Mouse (Mus musculus): ENCODE data around the gene Fam111a.
A peak's percentile ranks its signal among the peaks of the same experiment; 100 is the strongest.

The Fam111a gene

GRCm38 (mm10) chr19:12567011-12567410 is 21.5 kb downstream of the Fam111a start:
- DNase-seq, result no peak

GRCm38 (mm10) chr19:12570866-12571265 is 25.3 kb downstream of the Fam111a start:
- DNase-seq, result no peak

DNA sequence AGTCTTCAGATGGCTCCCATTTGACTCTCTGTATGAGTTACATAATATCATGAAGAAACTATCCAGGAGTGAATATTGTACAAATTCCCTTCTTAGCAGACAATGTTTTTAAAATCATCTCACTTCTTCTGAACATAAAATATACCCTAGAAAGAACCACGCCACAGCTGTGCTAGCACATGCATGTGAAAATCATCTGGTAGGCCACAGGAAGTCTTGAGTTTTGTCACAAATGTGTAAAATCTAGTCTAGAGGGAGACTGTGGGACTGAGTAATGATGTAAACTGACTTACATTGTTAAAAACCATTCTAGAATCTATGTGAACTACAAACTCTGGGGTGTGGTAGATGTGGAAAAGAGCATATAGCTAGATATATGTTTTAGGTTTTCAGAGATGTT is 26.1 kb downstream of the Fam111a start:
- DNase-seq, result no peak

- no peak for DNase-seq
Measured at GRCm38 (mm10) chr19:12572614-12573265, 27.2 kb downstream of the Fam111a start.

DNA sequence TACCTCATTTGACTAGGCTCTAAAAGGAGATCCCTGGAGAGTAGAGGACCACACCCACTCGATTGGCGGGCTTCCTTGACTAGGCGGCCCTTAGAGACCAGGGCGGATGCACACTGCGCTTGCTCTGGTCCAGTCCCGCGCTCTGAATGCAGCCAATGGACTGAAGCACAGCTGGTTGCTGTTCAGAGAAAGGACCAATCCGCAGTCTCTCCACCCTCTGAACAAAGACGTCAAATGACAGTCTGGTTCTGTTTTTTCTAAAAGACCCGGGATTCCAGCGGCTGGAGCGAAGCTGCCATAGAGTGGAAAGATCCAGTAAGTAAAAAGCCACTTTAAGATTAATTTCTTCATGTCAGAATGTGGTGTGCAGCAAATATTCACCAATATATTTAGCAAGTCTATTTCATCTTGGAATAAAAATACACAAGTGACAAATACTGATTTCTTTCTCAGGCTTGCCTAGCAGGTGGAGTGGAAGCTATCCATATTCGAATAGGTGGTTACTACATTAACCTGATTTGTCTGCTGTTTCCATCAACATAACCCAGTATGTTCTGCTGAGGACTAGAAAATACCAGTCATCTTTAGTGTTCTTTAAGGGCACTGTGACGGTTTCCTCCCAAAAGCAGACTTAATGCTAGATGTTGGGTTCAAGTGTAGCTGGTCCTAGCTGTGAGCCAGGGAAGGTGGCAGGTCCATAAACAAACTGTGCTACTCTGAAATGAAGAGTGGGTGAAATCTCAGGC is 27.9 kb downstream of the Fam111a start:
- DNase-seq, result peak; percentile 66 to 77

DNA sequence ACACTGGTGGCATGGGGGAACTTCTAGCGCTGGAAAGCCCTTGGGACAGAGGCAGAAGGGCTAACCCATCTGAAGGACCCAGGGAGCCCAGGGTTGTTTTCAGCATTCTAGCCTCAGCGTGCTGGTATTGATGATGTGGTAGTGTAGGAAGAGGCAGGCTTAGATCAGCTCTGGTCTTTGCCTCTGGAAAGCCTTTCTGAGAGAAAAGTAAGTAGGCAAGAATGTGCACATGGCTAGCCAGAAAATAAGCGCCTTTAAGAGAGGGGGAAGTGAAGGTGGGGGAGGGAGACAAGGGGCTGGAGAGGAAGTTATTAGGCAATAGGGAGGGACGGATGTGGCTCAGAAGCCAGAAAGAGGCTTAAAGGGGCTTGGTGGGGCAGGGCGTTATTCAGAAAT is 28.5 kb downstream of the Fam111a start:
- DNase-seq, result peak in 1 of 2 experiments; percentile 16

DNA sequence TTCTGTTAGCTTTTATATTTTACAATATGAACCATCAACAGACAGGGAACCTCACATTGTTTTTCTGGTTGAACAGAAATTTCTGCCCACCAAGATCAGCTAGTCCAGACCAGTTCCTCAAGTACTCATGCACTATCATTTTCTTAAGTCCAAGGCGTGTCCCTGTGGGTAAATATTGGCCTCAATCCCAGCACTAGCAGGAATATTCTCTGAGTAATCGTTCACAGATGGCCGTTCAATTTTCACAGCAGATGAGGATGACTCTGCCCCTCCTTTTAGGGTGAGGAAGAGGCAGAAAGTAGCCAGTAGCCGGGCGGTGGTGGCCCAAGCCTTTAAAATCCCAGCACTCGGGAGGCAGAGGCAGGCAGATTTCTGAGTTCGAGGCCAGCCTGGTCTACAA is 29.6 kb downstream of the Fam111a start:
- no peak for DNase-seq

- DNase-seq, result no peak
Measured at GRCm38 (mm10) chr19:12575514-12575913, 30.0 kb downstream of the Fam111a start.

GRCm38 (mm10) chr19:12576639-12577038 is 31.1 kb downstream of the Fam111a start:
- no peak for DNase-seq

GRCm38 (mm10) chr19:12585310-12585709 is 39.8 kb downstream of the Fam111a start:
- DNase-seq, result no peak

DNA sequence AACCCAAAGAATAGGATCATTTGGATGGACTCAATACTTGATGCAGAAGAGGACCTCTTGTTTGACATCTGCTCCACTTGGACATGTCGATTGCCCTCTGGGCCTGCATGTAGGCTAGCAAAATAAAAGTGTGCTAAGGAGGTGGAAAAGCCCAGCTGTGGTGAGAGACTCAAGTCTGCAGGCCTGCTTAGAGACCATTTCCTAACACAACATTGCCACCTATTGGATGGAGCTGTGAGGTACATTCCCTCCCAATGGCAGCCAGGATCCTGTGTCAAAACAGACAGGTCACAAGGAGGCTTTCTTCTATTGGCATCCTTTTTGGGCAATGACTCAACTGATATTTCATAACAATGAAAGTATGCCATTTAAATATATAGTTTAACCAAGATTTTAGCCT is 46.4 kb downstream of the Fam111a start:
- DNase-seq, result peak; percentile 63 to 66

- no peak for DNase-seq
Measured at GRCm38 (mm10) chr19:12595135-12595529, 49.6 kb downstream of the Fam111a start.

DNA sequence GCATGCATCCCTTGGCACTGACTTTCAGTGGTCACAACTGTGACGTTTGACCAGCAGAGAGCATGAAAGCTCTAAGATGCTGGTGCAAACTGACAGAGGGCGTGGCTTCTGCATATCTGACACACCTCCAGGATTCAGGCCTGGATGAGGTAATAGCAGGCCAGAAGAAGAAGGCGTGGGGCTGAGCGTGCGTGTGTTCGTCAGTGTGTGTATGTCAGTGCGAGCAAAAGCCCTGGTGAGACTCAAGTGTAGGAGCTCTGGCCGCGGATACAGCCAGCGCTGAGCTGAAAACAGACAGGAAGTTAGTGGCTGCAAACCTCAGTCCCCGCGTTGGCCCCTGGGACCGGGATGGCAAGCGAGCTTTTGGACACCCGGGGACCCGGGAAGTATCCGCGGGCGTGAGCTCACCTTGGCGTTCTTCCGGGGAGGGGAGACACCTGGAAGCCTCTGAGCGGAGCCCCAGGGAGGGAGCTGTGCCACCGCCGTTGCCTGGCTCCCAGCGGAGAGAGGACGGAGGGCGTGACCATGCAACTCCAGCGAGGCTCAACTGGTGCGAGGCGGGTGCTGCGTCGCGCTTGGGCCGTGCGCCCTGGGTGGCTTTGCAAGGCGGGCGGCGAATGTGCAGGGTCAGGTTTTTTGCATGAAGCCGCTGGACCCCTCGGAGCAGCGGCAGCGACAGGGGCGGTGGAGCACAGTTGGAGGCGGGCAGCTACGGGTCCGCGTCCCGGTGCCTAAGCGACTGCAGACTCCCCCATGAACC is 50.2 kb downstream of the Fam111a start:
- peak; percentile 29 to 45 for DNase-seq

DNA sequence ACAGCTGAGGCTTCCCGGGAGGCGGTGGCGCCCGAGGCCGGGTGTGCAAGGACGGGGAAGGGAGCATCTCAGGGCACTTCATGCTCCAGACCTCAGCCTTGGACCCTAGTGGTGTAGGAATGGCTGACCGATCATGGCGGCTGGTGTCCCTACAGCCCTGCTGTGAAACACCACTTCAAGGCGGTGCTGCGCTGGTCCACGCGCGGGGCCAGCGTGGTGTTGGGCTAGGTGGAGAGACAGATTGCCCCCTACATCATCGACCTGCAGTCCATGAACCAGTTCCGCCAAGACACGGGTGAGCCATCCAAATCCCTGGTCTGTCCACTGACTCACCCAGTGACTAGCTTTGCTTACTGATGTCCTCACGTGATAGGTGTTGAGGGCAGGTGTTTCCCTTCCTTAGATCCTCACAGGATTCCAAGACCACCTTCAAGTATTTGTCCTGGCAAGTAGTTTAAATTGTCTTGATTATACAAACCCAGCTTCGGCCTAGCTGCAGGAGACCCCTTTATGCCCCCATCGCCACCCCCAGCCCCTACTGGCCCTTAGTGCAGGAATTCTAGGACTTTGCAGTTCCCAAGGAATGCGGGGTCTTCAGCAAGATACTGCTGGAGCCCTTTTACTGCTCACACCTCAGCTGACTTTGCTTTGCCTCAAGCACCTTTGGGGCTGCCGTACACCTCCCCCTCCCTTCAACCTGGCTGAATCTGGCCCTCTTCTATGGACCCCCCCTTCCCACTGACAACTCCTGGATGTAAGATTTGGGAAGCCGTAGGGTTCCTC is 50.9 kb downstream of the Fam111a start:
- no peak for DNase-seq

DNA sequence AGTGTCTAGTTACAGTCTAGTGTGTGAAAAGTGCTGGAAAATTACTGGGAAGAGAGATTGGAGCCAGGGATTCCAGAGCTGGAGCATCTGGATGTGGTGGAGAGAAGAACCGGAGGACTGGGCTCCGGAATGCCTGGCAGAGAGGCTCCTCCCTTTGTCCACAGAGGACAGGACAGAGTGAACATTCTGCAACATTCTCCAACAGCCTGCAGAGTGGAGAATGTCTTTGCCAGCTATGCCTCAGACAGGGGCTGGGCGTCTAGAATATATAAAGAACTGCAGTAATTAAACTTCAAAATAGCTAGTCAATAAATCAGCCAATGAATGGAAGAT is 51.5 kb downstream of the Fam111a start:
- DNase-seq, result no peak

- no peak for DNase-seq
Measured at GRCm38 (mm10) chr19:12598674-12599073, 53.1 kb downstream of the Fam111a start.

GRCm38 (mm10) chr19:12599674-12600073 is 54.1 kb downstream of the Fam111a start, which contains the start of gene Gm4952:
TSS of gene Gm4952 (plus strand) at chr19:12599974.
- DNase-seq, result no peak

DNA sequence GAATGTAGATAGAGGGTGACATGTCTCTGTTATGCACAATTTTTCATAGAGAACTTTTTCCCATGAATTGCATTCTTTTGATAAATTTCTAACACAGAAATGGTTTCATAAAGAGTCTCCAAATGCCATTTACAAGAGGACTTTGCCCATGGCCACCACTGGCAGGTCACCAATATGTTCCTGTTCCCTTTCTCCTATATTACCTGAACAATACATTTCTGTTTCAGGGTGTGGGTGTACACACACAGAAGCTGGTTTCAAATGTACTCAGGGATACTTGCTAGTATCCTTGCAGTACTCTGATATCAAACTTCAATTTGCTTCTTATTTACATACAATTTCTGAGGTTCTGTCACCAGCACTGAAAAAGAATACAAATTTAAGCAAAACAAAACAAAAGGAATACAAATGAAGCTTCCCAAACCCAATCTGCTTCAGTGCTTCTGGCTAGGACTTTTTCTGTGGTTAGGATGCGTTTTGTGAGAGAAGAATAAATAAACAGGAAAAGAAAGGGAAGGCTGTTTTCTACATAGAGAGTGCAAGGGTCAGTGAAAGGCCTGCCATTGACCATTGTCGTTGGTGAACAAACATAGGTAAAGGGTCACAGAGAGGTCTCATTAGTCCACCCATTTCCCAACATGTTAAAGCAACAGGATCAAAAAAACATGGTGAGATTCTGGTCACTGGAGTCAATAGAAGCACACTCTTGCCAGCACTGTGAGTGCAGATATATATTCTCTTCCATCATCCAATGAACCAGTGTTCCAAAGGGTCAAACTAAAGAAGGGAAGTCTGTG is 55.3 kb downstream of the Fam111a start:
- no peak for DNase-seq

GRCm38 (mm10) chr19:12608336-12608735 is 62.8 kb downstream of the Fam111a start:
- DNase-seq, result no peak

- DNase-seq, result no peak
Measured at GRCm38 (mm10) chr19:12613646-12614045, 68.1 kb downstream of the Fam111a start.

DNA sequence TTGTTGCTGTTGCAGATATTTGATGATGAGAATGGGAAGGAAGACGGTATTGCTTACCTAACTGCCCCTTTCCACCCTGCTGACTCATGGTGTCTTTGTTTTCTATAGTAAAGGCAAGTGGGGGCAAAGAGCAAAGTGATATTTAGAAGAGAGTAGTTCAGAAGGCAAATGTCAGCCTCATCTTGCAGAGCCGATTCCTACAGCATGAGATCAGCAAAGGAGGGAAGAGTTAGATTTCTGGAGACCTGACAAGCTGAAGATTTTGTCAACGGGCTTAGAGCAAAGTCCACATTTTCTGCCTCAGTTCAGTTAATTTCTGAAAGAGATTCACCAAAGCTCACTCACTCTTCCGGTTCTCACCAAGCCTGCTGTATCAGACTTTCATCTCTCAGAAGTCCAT is 87.6 kb downstream of the Fam111a start, which contains the start of gene Glyat:
TSS of gene Glyat (plus strand) at position 133 of the 400 bp plus-strand sequence.
- no peak for DNase-seq

- DNase-seq, result no peak
Measured at GRCm38 (mm10) chr19:12634259-12634658, 88.7 kb downstream of the Fam111a start.
